Mouse (Mus musculus) left cerebral cortex, adult 8-10 months (tissue): ENCODE measurements around the gene Eng. TPM values are rescaled to one million over a fixed set of nuclear protein-coding genes. Genes with fewer than 3 reads are reported as not detected.

ENCODE experiments used
- DNase-seq, 2 experiments: peaks; one replicate each; pipeline ENCODE4 v3.0.0; 2022; ENCODE audit warnings: low spot score in 2 of 2
- total RNA-seq, 4 experiments: library from RNA; stranded (reverse); gene quantifications; 2 replicates each; pipeline ENCODE4 v1.2.4; 2022

The Eng gene
- total RNA-seq, 4 experiments from 2014 or later = 19.5 to 22.0 (median 21.4) TPM

DNA sequence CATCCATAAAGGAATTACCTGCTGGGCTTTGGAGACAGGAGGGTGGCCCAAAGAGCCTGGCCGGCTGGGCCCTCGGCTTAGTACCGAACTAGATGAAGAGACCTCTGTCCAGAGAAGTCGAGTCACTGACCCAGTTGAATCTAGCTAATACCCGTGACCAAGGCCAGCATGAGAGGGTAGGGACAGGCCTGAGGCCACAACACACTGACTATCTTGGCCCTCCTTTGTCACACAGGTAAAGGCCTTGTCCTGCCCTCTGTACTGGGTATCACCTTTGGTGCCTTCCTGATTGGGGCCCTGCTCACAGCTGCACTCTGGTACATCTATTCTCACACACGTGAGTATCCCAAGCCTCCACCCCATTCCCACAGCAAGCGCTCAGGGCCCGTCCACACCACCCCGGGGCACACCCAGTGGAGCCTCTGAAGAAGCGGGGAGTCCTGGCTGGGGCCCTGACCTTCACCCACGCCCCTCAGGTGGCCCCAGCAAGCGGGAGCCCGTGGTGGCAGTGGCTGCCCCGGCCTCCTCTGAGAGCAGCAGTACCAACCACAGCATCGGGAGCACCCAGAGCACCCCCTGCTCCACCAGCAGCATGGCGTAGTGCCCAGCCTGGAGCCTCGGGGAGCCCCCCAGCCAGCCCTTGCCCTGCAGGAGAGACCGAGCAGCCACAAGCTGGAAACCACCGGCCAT is 34.7 kb downstream of the Eng start:
- no peak for DNase-seq

DNA sequence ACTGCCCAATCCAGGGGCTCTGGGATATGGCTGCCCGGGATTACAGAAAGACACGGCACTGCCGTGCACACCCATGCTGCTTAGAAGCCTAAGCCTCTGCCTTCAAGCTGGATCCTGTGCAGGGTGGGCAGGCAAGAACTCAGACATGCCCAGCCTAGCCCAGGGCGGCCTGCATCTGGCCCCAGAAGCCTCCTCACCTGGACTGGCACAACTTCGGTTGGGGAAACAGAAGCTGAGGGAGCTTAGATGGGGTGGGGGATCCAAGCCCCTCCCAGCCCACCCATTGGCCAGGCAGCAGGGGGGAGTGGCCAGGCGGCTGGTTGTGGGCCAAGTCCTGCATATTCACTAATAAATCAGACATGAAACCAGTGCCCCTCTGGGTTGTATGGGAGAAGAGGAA is 35.4 kb downstream of the Eng start:
- DNase-seq = no peak

- DNase-seq = no peak
These were observed 36.5 kb downstream of the Eng start for GRCm38 (mm10) chr2:32682721-32683417.

DNA sequence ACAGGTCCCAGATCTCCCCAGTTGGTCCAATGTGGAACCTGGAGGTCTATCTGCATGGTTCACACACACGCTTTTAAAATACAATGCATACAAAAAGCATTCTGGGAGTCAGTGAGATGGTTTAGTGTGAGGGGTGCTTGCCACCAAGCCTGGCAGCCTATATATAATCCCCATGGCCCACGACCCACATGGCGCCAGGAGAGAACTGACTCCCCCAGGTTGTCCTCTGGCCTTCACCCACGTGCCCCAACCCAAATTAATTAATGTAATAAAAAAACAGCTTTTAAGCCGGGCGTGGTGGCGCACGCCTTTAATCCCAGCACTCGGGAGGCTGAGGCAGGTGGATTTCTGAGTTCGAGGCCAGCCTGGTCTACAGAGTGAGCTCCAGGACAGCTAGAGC is 37.3 kb downstream of the Eng start:
- no peak for DNase-seq

DNA sequence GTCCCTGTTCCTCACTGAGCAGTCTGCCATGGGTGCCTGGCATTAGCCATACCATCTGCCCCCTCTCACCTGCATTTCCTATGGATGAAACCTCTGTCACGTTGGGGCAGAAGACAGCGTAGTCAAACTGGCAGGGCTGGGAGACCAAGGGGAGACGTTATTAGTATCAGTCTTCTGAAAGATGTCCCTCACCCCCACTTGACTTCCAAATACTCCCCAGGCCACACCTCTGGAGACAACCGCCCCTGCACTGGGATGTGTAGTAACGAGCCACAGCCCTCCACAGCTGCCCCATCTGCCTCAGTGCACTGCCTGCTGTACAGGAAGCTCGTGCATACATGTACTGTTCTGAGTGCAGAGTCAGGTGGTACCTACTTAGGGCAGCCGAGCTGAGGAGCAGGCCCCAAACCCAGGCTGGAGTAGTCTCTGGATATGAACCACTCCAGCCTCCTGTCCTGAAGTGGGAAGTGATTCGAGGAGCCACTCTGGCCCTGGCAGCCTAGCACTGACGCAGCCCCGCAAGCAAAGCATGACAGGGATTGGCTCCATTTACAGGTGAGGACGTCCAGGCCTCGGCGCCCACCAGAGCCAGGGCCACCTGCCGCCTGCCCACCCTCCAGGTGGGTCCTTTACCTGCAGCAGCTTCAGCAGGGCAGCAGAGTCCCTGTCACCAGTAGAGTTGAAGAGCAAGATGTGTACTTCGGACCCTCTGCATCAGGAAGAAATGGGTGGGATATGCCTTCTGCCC is 38.5 kb downstream of the Eng start:
- no peak for DNase-seq

GRCm38 (mm10) chr2:32685807-32686206 is 39.4 kb downstream of the Eng start:
- DNase-seq = no peak

DNA sequence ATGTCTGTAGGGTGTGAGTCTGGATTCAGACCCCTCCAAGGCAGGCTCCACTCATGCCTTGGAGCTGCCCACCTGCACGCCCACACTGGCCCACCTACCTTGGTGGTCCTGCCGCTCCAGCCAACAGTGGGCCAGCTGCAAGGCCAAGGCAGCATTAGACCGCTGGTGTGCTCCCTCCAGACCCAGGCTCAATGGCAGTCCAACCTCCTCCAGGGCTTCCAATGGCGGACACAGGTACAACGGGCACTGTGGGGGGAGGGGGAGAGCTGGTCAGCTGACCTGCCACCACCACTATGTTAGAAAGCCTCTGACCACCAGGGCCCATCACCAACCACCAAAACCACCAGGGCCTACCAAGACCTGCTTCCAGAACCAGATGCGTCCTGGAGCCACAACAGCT is 40.2 kb downstream of the Eng start:
- DNase-seq = no peak

- DNase-seq = no peak
These were observed 41.2 kb downstream of the Eng start for GRCm38 (mm10) chr2:32687562-32687961.

DNA sequence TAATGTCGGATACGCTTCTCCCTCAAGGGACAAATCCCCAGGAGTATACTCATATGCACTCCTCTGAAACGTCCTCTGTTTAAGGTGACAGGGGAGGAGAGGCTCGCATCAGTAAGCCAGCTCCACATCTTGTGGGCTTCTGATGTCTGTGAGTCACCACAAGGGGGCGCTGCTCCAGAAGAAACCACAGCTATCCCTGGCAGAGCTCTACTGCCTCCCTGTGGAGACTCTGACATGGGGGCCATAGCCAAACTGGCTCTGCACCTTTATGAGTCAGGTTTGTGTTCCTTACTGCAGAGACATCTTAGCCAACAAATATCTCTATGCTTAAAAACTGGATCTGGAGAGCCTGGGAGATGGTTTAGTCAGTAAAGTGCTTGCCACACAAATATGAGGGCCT is 43.0 kb downstream of the Eng start:
- peak; percentile 69 to 82 for DNase-seq

GRCm38 (mm10) chr2:32691041-32691440 is 44.6 kb downstream of the Eng start:
- no peak for DNase-seq

- no peak for DNase-seq
These were observed 46.1 kb downstream of the Eng start for GRCm38 (mm10) chr2:32692496-32692895.

DNA sequence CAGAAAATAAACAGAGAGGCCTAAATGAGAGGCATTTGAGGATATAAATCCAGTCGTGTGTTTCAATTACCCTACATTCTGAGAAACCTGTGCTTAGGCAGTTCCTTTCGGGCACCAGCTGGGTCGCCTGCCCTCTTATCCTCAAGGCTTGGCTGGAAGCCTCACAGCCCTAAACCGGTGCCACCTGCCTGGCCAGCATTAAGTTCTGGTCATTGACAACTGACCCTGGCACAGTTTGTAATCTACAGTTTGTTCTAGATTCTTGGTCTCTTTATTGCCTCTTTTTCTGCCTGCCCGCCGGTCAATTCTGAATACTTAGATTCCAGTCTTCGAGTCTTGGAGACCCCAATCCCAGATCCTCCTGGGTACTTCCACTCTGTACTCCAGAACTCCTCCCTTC is 46.9 kb downstream of the Eng start:
- no peak for DNase-seq

DNA sequence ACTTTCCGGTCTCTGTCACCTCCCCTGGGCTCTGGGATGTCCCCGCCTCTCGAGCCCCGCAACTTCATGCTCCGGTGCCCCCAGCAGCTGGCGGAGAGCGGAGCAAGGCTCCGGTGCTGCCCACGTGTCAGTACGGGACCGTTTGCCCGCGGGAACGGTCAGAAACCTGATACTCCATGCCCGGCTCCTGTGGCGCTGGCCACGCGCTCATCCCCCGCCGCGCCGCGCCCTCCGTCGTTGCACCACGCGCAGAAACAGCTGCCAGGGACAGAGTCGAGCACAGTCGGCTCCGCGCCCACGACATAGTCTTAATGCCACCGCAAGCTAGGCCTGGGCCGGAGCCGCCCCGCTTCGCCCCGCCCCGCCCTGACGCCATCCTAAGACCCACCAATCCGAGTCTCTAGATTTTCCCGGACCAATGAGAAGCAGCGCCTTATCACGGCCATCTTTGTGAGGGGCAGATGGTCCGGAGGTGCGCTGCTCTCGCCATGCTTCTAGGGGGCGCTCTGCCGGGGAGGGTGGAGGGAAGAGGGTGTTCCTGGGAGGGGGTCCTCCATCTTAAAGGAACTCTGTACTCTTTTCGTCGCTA is 47.5 kb downstream of the Eng start:
- peak; percentile 82 to 94 for DNase-seq

DNA sequence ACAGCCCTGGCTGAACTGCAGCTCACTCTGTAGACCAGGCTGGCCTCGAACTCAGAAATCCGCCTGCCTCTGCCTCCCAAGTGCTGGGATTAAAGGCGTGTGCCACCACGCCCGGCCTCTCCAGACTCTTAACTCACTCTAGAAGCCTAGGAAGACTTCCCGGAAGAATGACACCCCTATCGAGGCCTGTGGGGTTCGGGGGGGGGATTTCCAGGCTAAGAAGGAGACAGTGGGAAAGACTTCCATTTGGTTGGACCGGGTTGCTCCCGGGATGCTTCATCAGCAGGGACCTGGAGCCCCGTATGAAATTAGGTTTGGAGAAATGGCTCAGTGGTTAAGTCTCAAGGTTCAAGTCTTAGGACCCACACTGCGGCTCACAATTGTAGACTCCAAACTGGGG is 48.3 kb downstream of the Eng start:
- no peak for DNase-seq

GRCm38 (mm10) chr2:32699680-32700079 is 53.3 kb downstream of the Eng start:
- DNase-seq = no peak

- no peak for DNase-seq
These were observed 54.8 kb downstream of the Eng start for GRCm38 (mm10) chr2:32700966-32701743.

DNA sequence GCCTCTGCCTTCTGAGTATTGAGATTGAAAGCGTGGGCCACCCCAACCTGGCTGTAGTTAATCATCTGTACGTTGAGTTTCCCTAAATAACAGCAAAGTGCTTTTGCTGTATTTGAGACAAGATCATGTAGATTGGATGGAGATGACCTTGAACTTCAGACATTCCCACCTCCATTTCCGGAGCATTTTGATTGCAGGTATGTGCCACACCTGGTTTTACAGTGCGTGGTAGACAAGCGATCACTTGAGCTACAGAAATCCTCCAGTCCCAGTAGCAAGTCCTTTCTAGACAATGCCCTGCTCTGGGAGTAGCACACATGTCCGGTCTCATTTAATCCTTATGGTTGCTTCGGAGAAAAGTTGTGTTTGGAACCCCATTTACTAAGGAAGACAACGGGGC is 56.7 kb downstream of the Eng start:
- no peak for DNase-seq

DNA sequence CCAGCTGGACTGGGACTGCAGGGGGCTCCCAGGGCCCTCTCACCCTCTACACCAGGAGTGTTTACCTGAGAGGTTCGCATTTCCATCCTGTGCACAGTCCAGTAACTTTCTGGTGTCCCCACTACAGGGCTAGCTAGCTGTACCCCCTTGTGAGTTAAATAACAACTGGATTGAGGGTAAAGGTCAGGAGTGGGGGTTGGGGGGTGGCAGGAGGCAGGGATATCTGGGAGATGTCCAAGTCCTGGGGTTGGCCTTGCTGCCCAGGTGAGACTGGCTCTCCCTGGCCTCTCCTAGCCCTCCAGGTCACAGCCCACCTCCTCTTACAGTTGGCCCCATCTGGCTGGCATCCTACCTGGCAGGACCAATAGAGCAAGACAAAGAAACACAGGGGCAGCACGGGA is 57.6 kb downstream of the Eng start, which contains the start of gene Fpgs:
Fpgs (minus strand) TSS at position 125 of the 401 bp plus-strand sequence.
- DNase-seq = no peak

GRCm38 (mm10) chr2:32705018-32705417 is 58.6 kb downstream of the Eng start:
- DNase-seq = no peak

DNA sequence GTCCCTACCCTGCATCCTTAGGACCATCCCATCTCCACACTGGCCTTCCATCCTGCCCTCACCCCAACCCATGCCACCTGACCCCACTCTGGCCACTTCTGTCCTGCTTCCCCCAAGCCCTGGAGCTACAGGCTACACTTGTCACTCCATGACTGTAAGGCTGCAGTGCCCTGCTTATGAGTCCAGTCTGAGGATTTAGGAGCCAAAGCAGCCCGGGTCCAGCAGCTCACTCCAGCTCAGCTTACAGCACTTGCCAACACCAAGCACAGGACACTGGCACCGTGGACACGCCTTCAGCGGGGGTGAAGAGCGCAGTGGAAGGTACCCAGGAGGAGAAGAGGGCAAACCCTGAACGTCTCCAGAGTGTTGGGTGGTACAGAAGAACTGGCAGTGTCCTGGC is 60.6 kb downstream of the Eng start:
- no peak for DNase-seq

DNA sequence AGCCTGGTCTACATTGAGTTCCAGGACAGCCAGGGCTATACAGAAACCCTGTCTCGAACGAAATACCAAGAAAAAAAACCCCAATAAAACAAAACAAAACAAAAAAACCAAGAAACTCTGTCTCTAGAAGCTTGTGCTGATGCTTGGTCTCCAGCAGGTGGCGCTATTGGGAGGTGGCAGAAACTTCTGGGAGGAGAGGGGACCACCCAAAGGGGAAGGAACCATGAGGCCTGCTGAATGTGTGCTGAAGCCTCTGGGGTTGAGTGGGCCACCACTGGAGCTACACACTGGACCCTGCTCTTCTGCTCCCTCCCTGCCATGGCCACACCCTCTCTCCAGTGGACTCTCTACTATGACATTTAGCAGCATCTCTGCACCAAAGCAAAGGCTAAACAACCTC is 62.2 kb downstream of the Eng start:
- DNase-seq = no peak
